Mouse (Mus musculus) megakaryocyte, embryonic 14.5 days (primary cell): ENCODE results near the gene Naaladl1. TPM values are rescaled to one million over a fixed set of nuclear protein-coding genes. Genes with fewer than 3 reads are reported as not detected.

Experiments used
- H3K27me3 ChIP-seq: replicated peaks from 2 replicates; pipeline ENCODE3; 2012; ENCODE audit warnings: inconsistent platforms
- H3K36me3 ChIP-seq: replicated peaks from 2 replicates; pipeline ENCODE3; 2012; ENCODE audit warnings: low read length, inconsistent platforms, mixed read lengths
- H3K4me1 ChIP-seq: 2 replicates; pipeline ENCODE4 v1.6.1; 2012; ENCODE audit warnings: inconsistent platforms
- H3K4me3 ChIP-seq: replicated peaks from 2 replicates; pipeline ENCODE3; 2012; ENCODE audit warnings: moderate library complexity, mild to moderate bottlenecking, inconsistent platforms
- H3K9me3 ChIP-seq: 2 replicates; pipeline ENCODE4 v1.6.1; 2012; ENCODE audit warnings: inconsistent platforms
- FLI1 ChIP-seq: IDR thresholded peaks from 2 replicates; pipeline ENCODE4 v1.6.1; 2012; ENCODE audit warnings: low read length, inconsistent platforms, mixed read lengths
- GATA1 ChIP-seq: IDR thresholded peaks from 3 replicates; pipeline ENCODE4 v1.6.1; 2012; ENCODE audit warnings: mixed read lengths, low read length, inconsistent platforms, borderline replicate concordance
- polyA plus RNA-seq: library from polyadenylated mRNA; stranded (reverse); fragments of >175 nt; gene quantifications from 2 replicates; pipeline ENCODE4 v1.2.3, GENCODE M21; 2012; ENCODE audit warnings: low replicate concordance; ENCODE audit not compliant: insufficient read depth

Naaladl1 gene
- polyA plus RNA-seq, 1 experiment, result 0.30 TPM

- no peak within 1 kb of the TSS for H3K4me3 ChIP-seq
- no peaks in the 10 kb centered on the region for H3K9me3 ChIP-seq
- peaks cover 54% of the 10 kb centered on the region for H3K36me3 ChIP-seq
- TF ChIP-seq GATA1 (no peak), FLI1 (no peak)
- H3K27me3 ChIP-seq, result no peaks in the 10 kb centered on the region
- H3K4me1 ChIP-seq, result peaks cover 55% of the 10 kb centered on the region
Observed at GRCm38 (mm10) chr19:6079983-6080480, 25.6 kb upstream of the Naaladl1 start, which contains the start of gene Tmem262. Tmem262 (plus strand) TSS chr19:6080033.

DNA sequence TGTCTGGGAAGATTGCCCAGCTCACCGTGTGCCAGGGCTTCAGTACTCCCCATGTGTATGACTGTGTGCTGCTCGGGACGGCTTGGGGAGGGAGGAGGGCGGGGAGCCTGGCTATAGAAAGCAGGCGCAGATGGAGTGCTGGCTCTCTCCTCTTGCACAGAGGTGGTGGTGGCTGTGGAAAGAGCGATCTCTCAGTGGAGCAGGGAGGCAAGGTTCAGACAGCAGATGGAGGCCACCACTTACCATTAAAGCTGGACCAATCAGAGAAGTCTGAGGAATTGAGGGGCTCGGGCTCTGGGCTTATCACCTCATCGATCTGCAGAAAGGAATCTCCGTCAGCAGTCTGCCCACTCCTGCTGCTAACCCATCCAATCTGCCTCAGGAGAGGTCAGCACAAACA, 23.4 kb upstream of the Naaladl1 start, which contains the start of gene Gm28374:
Gene Gm28374, minus strand, starts transcription at position 101 of the 400 bp plus-strand sequence.
- Histone ChIP-seq H3K36me3 (peaks cover 54% of the 10 kb centered on the region), H3K27me3 (no peaks in the 10 kb centered on the region), H3K9me3 (no peaks in the 10 kb centered on the region), H3K4me3 (no peak within 1 kb of the TSS), H3K4me1 (peaks cover 56% of the 10 kb centered on the region)
- TF ChIP-seq FLI1 (no peak), GATA1 (no peak)

GRCm38 (mm10) chr19:6084478-6085248, 20.9 kb upstream of the Naaladl1 start, which contains the start of the genes Zfpl1 and Cdca5:
Zfpl1 (minus strand) TSS chr19:6084956.
Cdca5 (plus strand) TSS chr19:6084983.
- H3K9me3 ChIP-seq, result no peaks in the 10 kb centered on the region
- no peaks in the 10 kb centered on the region for H3K27me3 ChIP-seq
- peak within 1 kb of the TSS; percentile 96 for H3K4me3 ChIP-seq
- H3K36me3 ChIP-seq, result peaks cover 75% of the 10 kb centered on the region
- H3K4me1 ChIP-seq, result peaks cover 61% of the 10 kb centered on the region
- peak; percentile 100; the same call in 1 of the 2 replicates for TF ChIP-seq FLI1
- TF ChIP-seq GATA1, result no peak

DNA sequence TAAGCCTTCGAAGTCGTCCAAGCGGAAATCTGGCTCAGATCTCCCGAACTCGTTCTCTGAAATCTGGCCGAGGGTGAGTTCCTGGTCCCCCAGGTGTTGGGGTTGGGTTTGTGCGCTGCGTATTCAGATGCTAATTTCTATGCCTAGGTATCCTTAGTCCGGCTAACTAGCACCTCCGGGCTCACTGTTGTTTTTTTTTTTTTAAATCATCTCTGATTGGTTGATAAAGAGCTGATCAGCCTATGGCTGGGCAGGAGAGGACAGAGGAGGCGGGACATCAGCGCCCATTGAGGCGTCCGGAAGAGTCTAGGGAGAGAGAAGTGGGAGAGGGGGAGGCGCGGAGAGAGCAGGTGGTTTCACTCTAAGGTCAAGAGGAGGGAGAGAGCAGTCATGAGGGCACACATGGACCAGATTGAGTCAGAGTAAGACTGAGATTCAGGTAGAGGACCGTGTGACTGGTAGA, 20.1 kb upstream of the Naaladl1 start:
- TF ChIP-seq FLI1 (no peak), GATA1 (no peak)
- Histone ChIP-seq H3K9me3 (no peaks in the 10 kb centered on the region), H3K4me3 (peak overlapping the region; percentile 96), H3K4me1 (peaks cover 61% of the 10 kb centered on the region), H3K36me3 (peaks cover 75% of the 10 kb centered on the region), H3K27me3 (no peaks in the 10 kb centered on the region)

- Histone ChIP-seq H3K4me3 (no peak overlapping the region), H3K36me3 (peaks cover 69% of the 10 kb centered on the region), H3K9me3 (no peaks in the 10 kb centered on the region), H3K27me3 (no peaks in the 10 kb centered on the region), H3K4me1 (peaks cover 39% of the 10 kb centered on the region)
- TF ChIP-seq FLI1, result no peak
- no peak for TF ChIP-seq GATA1
Observed at GRCm38 (mm10) chr19:6088841-6089240, 16.7 kb upstream of the Naaladl1 start.

DNA sequence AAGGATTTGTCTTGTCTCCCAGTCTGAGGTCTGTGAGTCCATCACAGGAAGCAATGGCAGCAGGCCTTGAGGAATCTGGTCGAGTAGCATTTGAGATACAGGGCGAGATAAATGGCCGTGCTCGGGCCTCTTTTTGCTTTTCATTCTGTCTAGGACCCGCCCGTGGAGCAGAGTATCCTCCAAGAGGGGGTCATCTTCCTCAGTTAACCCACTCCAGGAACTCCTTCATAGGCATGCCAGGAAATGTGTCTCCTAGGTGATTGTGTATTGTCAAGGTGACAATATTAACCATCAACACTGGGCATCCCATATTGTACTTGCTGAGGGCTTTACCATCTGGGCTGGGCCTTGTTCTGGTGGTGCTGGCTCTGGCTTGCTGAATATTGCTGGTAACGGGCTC, 11.5 kb upstream of the Naaladl1 start, which contains the start of gene AC131692.1:
Gene AC131692.1, plus strand, starts transcription at position 301 of the 400 bp plus-strand sequence.
- no peak for TF ChIP-seq GATA1
- no peak for TF ChIP-seq FLI1
- Histone ChIP-seq H3K9me3 (no peaks in the 10 kb centered on the region), H3K4me3 (no peak within 1 kb of the TSS), H3K27me3 (no peaks in the 10 kb centered on the region), H3K36me3 (peaks cover 76% of the 10 kb centered on the region), H3K4me1 (peaks cover 3% of the 10 kb centered on the region; the same call in 1 of the 2 replicates)

DNA sequence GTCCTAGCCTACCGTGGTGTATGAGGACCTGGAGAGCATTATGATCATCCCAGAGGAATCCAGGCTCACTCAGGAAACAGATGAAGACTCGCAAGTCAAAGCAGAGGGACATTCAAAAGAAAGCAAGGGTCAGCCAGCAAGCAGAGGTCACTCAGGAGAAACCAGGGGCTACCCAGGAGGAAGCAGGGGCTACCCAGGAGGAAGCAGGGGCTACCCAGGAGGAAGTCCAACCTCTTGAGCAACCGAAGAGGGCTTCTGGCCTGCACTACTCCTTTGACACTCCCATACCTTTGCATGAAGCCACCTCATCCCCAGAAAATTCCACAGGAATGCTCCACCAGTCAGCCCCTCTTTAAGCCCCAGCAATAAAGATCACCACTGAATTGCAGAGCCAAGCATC, 7.7 kb upstream of the Naaladl1 start:
- Histone ChIP-seq H3K27me3 (no peaks in the 10 kb centered on the region), H3K4me1 (peaks cover 26% of the 10 kb centered on the region), H3K9me3 (no peaks in the 10 kb centered on the region), H3K36me3 (peaks cover 46% of the 10 kb centered on the region), H3K4me3 (no peak overlapping the region)
- TF ChIP-seq GATA1 (no peak), FLI1 (no peak)

- no peak for TF ChIP-seq FLI1
- Histone ChIP-seq H3K4me1 (peaks cover 47% of the 10 kb centered on the region), H3K36me3 (peaks cover 19% of the 10 kb centered on the region), H3K27me3 (no peaks in the 10 kb centered on the region), H3K9me3 (no peaks in the 10 kb centered on the region), H3K4me3 (no peak overlapping the region)
Observed at GRCm38 (mm10) chr19:6101186-6101585, 4.4 kb upstream of the Naaladl1 start.

GRCm38 (mm10) chr19:6102169-6102853, 3.3 kb upstream of the Naaladl1 start:
- Histone ChIP-seq H3K4me1 (peaks cover 51% of the 10 kb centered on the region), H3K4me3 (peak overlapping the region; percentile 57), H3K27me3 (no peaks in the 10 kb centered on the region), H3K36me3 (peaks cover 15% of the 10 kb centered on the region), H3K9me3 (no peaks in the 10 kb centered on the region)
- TF ChIP-seq FLI1, result no peak
- TF ChIP-seq GATA1, result no peak
